Mouse (Mus musculus) T-helper 2 cell (primary cell): ENCODE data around the gene Txndc2.

Experiments used
- in situ Hi-C: fragments of 300-600 bp; cut with MboI, MseI; formaldehyde crosslinking; loops from one replicate; pipeline ENCODE4 v1.15.1; 2025; ENCODE audit warnings: high pct_unique_total_duplicates

Txndc2 gene

GRCm38 (mm10) chr17:65613463-65614412 is 28.2 kb downstream of the Txndc2 start, which contains the start of gene Vapa:
Vapa (minus strand) TSS chr17:65613555.
- in situ Hi-C loops: loop anchor here (25.0 kb wide), 1 partner anchor 1001 kb away; the partner anchor contains the start of gene Man2a1

DNA sequence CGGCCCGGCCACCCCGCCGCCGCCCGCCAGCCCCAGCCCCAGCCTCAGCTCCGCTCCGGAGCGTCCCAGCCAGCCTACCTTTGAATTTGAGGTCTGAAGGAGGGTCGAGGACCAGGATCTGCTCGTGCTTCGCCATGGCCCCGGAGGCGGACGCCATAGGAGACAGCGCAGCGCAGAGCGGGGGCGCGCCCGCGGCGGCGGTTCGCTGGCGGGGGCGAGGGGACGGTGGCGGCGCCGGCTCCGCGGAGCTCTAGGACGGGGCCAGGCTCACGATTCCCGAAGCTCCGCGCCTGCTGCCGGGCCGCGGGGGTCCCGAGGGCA is 28.9 kb downstream of the Txndc2 start:
- in situ Hi-C loops: loop anchor here (25.0 kb wide), 1 partner anchor 1001 kb away; the partner anchor contains the start of gene Man2a1

- in situ Hi-C loops: loop anchor here (25.0 kb wide), 1 partner anchor 1000 kb away; the partner anchor contains the start of gene Man2a1
These were observed 29.4 kb downstream of the Txndc2 start for GRCm38 (mm10) chr17:65612391-65613141.

DNA sequence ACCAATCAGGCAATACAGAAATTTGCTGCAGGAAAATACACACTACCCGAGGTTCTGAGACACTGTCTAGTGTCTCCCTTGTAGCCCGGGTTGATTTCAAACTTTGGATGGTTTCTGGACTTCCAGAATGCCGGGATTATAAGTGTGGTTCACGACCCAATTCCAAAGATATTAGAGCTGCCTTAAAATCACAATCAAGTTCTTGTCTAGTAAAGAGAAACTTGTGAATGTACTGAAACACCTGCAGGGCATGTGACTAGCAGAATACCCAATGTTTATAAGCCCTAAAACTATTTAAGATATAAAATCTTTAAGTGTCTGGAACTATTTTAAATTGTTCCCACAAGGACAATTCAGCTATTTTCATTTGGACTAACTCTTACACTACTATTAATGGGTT is 30.2 kb downstream of the Txndc2 start:
- in situ Hi-C loops: loop anchor here (25.0 kb wide), 1 partner anchor 999 kb away; the partner anchor contains the start of gene Man2a1

- in situ Hi-C loops: loop anchor here (25.0 kb wide), 1 partner anchor 996 kb away; the partner anchor contains the start of gene Man2a1
These were observed 33.2 kb downstream of the Txndc2 start for GRCm38 (mm10) chr17:65608743-65609142.

GRCm38 (mm10) chr17:65608312-65608687 is 33.7 kb downstream of the Txndc2 start:
- in situ Hi-C loops: loop anchor here (25.0 kb wide), 1 partner anchor 996 kb away; the partner anchor contains the start of gene Man2a1

GRCm38 (mm10) chr17:65607574-65608311 is 34.2 kb downstream of the Txndc2 start:
- in situ Hi-C loops: loop anchor here (25.0 kb wide), 1 partner anchor 995 kb away; the partner anchor contains the start of gene Man2a1

GRCm38 (mm10) chr17:65606014-65606413 is 36.0 kb downstream of the Txndc2 start:
- in situ Hi-C loops: loop anchor here (25.0 kb wide), 1 partner anchor 994 kb away; the partner anchor contains the start of gene Man2a1

DNA sequence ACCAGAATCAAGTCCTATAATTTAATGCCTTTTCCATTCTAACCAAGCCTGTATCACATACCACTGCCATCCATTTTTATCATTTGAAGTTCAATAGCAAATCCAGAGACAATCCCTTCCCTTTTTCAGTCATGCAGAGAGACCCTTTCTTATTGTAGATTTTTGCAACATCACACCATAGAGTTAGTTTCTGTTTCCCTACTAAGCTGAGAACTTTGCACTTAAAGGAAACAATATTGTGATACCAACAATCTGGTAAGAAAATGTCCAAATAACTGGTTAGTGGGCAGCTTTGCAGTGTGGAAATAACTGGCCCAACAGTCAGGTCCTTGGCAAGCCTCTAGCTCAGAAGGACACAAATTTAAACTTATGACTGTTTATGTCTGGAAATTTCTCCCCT is 37.1 kb downstream of the Txndc2 start:
- in situ Hi-C loops: loop anchor here (25.0 kb wide), 1 partner anchor 993 kb away; the partner anchor contains the start of gene Man2a1

DNA sequence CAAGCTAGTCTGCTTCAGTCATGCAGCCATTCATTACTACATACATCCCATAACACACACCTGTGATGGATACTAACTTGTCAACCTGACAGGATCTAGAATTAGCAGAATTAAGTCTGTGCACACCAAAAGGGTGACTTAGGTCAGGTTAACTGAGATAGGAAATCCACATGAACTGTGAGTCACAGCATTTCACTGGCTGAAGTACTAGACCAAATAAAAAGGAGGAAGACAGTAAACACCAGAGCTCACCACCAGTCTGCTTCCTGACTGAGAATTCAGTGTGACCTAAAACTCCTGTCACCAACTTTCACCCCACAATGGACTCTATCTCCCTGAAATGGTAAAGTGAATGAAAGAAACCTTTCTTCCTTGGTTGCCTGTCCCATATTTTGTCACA is 37.7 kb downstream of the Txndc2 start:
- in situ Hi-C loops: loop anchor here (25.0 kb wide), 1 partner anchor 992 kb away; the partner anchor contains the start of gene Man2a1

- in situ Hi-C loops: no loop called here
These were observed 44.0 kb downstream of the Txndc2 start for GRCm38 (mm10) chr17:65597857-65598486.

DNA sequence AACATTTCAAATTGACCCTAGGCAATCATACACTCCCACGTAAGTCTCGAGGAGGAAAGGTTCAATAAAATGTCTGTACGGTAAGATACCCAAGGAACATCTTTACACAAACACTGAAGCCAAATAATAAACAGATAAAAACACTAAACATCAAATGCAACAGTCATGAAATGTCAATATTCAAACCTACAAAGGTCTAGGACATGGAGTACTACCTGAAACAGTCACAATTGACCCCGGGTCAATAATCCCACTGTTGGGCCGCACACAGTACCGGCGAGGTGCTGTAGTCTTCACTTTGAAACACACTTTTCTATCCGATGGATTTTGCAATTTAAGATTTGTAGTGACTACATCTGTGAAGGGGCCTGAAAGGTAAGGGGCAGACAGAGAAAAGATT is 47.3 kb downstream of the Txndc2 start:
- in situ Hi-C loops: no loop called here
